Mouse (Mus musculus) megakaryocyte, embryonic 14.5 days (primary cell): Measurements from ENCODE around the gene 6030408B16Rik. TPM values are rescaled to one million over a fixed set of nuclear protein-coding genes. Genes with fewer than 3 reads are reported as not detected.

Source experiments
- H3K27me3 ChIP-seq: replicated peaks from 2 replicates; pipeline ENCODE3; 2012; ENCODE audit warnings: inconsistent platforms
- H3K36me3 ChIP-seq: replicated peaks from 2 replicates; pipeline ENCODE3; 2012; ENCODE audit warnings: low read length, inconsistent platforms, mixed read lengths
- H3K4me1 ChIP-seq: 2 replicates; pipeline ENCODE4 v1.6.1; 2012; ENCODE audit warnings: inconsistent platforms
- H3K4me3 ChIP-seq: replicated peaks from 2 replicates; pipeline ENCODE3; 2012; ENCODE audit warnings: moderate library complexity, mild to moderate bottlenecking, inconsistent platforms
- H3K9me3 ChIP-seq: 2 replicates; pipeline ENCODE4 v1.6.1; 2012; ENCODE audit warnings: inconsistent platforms
- FLI1 ChIP-seq: IDR thresholded peaks from 2 replicates; pipeline ENCODE4 v1.6.1; 2012; ENCODE audit warnings: low read length, inconsistent platforms, mixed read lengths
- GATA1 ChIP-seq: IDR thresholded peaks from 3 replicates; pipeline ENCODE4 v1.6.1; 2012; ENCODE audit warnings: mixed read lengths, low read length, inconsistent platforms, borderline replicate concordance
- polyA plus RNA-seq: library from polyadenylated mRNA; stranded (reverse); fragments of >175 nt; gene quantifications from 2 replicates; pipeline ENCODE4 v1.2.3, GENCODE M21; 2012; ENCODE audit warnings: low replicate concordance; ENCODE audit not compliant: insufficient read depth

The 6030408B16Rik gene
- polyA plus RNA-seq, 1 experiment: not detected

- Histone ChIP-seq H3K4me3 (peak overlapping the region; percentile 92), H3K36me3 (peaks cover 15% of the 10 kb centered on the region), H3K9me3 (no peaks in the 10 kb centered on the region), H3K4me1 (peaks cover 83% of the 10 kb centered on the region), H3K27me3 (peaks cover 61% of the 10 kb centered on the region)
- no peak for TF ChIP-seq FLI1
These were observed 26.7 kb upstream of the 6030408B16Rik start for GRCm38 (mm10) chr15:101266132-101266963.

- peaks cover 24% of the 10 kb centered on the region for H3K36me3 ChIP-seq
- peaks cover 64% of the 10 kb centered on the region for H3K27me3 ChIP-seq
- peaks cover 73% of the 10 kb centered on the region for H3K4me1 ChIP-seq
- H3K4me3 ChIP-seq: peak overlapping the region; percentile 92
- TF ChIP-seq GATA1: no peak
- H3K9me3 ChIP-seq: no peaks in the 10 kb centered on the region
These were observed 25.7 kb upstream of the 6030408B16Rik start for GRCm38 (mm10) chr15:101267053-101268032.

GRCm38 (mm10) chr15:101270101-101270820 is 22.8 kb upstream of the 6030408B16Rik start:
- peaks cover 44% of the 10 kb centered on the region for H3K36me3 ChIP-seq
- H3K27me3 ChIP-seq: peaks cover 65% of the 10 kb centered on the region
- TF ChIP-seq GATA1: no peak
- H3K4me1 ChIP-seq: peaks cover 52% of the 10 kb centered on the region
- no peaks in the 10 kb centered on the region for H3K9me3 ChIP-seq
- no peak overlapping the region for H3K4me3 ChIP-seq

GRCm38 (mm10) chr15:101271107-101271506 is 21.9 kb upstream of the 6030408B16Rik start:
- Histone ChIP-seq H3K4me3 (no peak overlapping the region), H3K27me3 (peaks cover 60% of the 10 kb centered on the region), H3K36me3 (peaks cover 44% of the 10 kb centered on the region), H3K4me1 (peaks cover 48% of the 10 kb centered on the region), H3K9me3 (no peaks in the 10 kb centered on the region)
- no peak for TF ChIP-seq GATA1

- H3K4me3 ChIP-seq: no peak overlapping the region
- peaks cover 44% of the 10 kb centered on the region for H3K4me1 ChIP-seq
- H3K9me3 ChIP-seq: no peaks in the 10 kb centered on the region
- H3K27me3 ChIP-seq: peaks cover 62% of the 10 kb centered on the region
- peaks cover 44% of the 10 kb centered on the region for H3K36me3 ChIP-seq
- no peak for TF ChIP-seq GATA1
- no peak for TF ChIP-seq FLI1
These were observed 21.5 kb upstream of the 6030408B16Rik start for GRCm38 (mm10) chr15:101271513-101271912.

GRCm38 (mm10) chr15:101274380-101274779 is 18.6 kb upstream of the 6030408B16Rik start:
- Histone ChIP-seq H3K36me3 (peaks cover 44% of the 10 kb centered on the region), H3K4me1 (peaks cover 18% of the 10 kb centered on the region), H3K27me3 (peaks cover 52% of the 10 kb centered on the region), H3K9me3 (no peaks in the 10 kb centered on the region), H3K4me3 (no peak overlapping the region)
- TF ChIP-seq GATA1 (no peak), FLI1 (no peak)

- Histone ChIP-seq H3K36me3 (peaks cover 20% of the 10 kb centered on the region), H3K4me1 (peaks cover 16% of the 10 kb centered on the region)
These were observed 15.6 kb upstream of the 6030408B16Rik start for GRCm38 (mm10) chr15:101277351-101277899.

GRCm38 (mm10) chr15:101278589-101278988 is 14.4 kb upstream of the 6030408B16Rik start:
- TF ChIP-seq FLI1 (no peak), GATA1 (no peak)
- peaks cover 24% of the 10 kb centered on the region for H3K4me1 ChIP-seq
- no peak overlapping the region for H3K4me3 ChIP-seq
- peaks cover 8% of the 10 kb centered on the region for H3K36me3 ChIP-seq
- H3K27me3 ChIP-seq: peaks cover 29% of the 10 kb centered on the region
- H3K9me3 ChIP-seq: no peaks in the 10 kb centered on the region

More at GRCm38 (mm10) chr15:101277351-101277899, 15.6 kb upstream of the 6030408B16Rik start:
- TF ChIP-seq FLI1: no peak
- no peak for TF ChIP-seq GATA1
- no peak overlapping the region for H3K4me3 ChIP-seq
- no peaks in the 10 kb centered on the region for H3K9me3 ChIP-seq
- peaks cover 37% of the 10 kb centered on the region for H3K27me3 ChIP-seq

GRCm38 (mm10) chr15:101279430-101279999 is 13.5 kb upstream of the 6030408B16Rik start:
- TF ChIP-seq FLI1 (no peak), GATA1 (no peak)
- Histone ChIP-seq H3K27me3 (peaks cover 28% of the 10 kb centered on the region), H3K4me3 (no peak overlapping the region), H3K4me1 (peaks cover 26% of the 10 kb centered on the region), H3K36me3 (no peaks in the 10 kb centered on the region), H3K9me3 (no peaks in the 10 kb centered on the region)
